Mouse (Mus musculus): ENCODE data around the gene Pdzrn3.

DNA sequence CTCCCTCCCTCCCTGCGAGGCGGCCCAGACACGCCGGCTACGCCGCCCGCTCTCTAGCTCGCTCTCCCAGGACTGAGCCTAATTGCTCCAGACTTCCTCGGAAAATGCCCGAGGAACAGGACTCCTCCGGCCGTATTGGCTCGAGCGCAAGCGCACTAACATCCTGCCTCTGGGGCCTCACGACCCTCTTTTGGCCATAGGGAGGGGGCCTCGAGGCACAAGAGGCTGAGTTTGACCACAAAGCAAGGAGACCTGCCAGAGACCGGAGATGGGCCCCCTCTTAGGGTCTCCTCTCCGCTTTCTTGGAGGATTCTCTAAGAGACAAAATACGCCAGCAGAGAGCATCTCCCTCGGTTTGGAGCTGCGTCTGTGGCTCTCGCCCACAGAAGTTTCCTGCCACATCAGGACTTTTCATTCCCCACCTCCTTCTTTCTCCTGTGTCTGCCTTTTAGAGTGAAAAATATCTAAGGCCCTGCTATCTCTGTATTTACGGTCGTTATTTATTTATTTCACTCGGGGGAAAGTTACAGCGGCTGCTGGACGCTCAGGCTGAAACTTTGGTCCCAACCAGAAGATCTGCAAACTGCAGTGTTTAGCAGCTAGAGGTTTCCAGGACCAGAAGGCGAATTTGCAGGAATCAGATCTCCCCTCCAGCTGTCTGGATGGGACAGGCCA, 375 bp upstream of the Pdzrn3 start:
- TF ChIP-seq CTCF (IDR thresholded peaks at IDR 0.05; ENCODE audit: low read depth, low read length) (no peak), POLR2AphosphoS5 (IDR thresholded peaks at IDR 0.05; ENCODE audit: insufficient replicate concordance, low read depth, low read length) (no peak)
